Mouse (Mus musculus) hindlimb bud, embryonic 11.5 days (tissue): Measurements from ENCODE around the gene Postn.

Source experiments
- DNase-seq: peaks from one replicate; pipeline ENCODE4 v3.0.0-alpha.2; 2012; ENCODE audit warnings: low read depth, low spot score; ENCODE audit errors: extremely low spot score

The Postn gene

DNA sequence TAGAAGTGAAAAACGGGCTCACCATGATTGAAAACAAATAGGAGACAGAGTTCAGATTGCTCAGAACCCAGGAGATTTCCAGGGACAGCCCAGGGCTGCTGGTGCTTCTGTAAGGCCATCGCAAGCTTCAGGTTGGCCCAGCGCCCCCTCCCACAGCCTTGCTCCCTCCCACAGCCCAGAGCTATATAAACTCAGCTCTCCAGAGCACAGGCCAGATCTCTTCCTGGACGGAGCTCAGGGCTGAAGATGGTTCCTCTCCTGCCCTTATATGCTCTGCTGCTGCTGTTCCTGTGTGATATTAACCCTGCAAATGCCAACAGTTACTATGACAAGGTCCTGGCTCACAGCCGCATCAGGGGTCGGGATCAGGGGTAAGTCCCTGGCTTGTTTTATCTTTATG, at the start of gene Postn:
Gene Postn, plus strand, starts transcription at position 213 of the 400 bp plus-strand sequence.
- DNase-seq: no peak

DNA sequence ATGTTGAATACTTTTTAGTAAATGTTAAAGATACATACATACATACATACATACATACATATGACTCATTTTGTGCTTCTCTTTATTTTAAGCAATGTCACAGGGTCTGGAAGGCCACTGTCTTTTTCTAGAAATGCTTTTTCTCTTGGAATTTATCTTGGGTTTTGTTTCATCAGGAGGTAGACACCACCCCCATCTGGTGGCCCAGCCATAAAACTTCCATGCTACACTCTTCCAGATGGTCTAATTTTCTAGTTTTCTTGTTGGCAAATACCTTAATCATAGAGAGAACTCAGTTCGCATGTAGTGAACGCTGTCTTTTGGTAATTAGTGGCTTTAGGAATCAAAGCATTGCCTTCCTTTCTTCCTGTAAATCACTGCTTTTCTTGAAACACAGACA, 46.9 kb upstream of the Postn start:
- no peak for DNase-seq

DNA sequence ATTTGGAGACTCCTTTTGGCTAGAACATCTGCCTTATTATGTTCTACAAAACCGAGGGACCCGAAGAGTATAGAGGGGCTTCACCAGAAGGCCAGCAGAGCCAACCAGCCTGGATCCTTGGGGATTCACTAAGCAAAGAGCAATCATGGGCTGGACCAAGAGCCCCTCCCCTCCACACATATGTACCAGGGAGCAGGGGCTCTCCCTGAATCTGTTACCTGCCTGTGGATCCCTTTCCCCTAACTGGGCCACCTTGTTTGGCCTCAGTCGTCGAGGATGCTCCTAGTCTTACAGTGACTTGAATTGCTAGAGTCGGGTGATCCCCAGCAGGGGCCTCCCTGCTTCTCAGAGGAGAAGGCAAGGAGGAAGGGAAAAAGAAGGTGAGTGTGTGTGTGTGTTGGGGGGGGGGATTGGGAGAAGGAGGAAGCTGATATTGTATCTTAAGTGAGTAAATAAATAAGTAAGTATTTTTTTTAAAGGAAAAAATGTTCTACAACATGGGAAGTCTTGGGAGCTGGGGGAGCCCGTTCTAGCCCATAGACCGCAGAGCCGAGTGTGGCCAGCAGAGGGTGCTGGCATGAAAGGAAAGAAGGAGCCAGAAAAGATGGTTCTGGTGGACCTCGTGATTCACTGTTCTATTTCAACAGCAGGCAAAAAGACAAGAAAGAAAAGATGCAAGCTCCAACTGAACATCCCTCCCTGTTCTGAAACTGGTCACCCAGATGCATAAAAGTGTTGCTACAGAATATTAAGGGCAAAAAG, 7.8 kb upstream of the Postn start:
- DNase-seq: no peak

- no peak for DNase-seq
Observed at GRCm38 (mm10) chr3:54357561-54357960, 3.3 kb upstream of the Postn start.

GRCm38 (mm10) chr3:54358463-54359189, 2.3 kb upstream of the Postn start:
- DNase-seq: no peak

DNA sequence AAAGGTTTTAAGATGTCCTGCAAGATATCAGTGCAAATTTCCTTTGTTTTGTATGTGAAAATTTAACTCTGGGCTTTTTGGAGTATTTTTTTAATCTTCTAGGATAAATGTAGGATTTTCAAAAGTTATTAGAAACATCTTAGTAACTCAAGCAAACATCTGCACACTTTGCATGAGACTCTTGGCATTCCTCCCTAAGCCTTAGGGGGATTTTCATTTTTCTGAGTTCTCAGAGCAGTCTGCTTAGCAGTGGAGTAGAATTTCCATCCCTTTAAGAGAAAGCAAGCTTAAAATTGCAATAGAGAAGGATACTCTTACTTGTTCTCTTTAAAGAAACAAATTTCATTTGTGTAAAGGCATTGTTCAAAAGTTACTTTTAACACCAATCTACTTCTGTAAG, 747 bp downstream of the Postn start:
- DNase-seq: no peak

GRCm38 (mm10) chr3:54371015-54371414, 10.1 kb downstream of the Postn start:
- no peak for DNase-seq

GRCm38 (mm10) chr3:54372625-54373024, 11.7 kb downstream of the Postn start:
- no peak for DNase-seq

GRCm38 (mm10) chr3:54376014-54376413, 15.1 kb downstream of the Postn start:
- DNase-seq: no peak

GRCm38 (mm10) chr3:54377647-54378046, 16.7 kb downstream of the Postn start:
- DNase-seq: no peak

DNA sequence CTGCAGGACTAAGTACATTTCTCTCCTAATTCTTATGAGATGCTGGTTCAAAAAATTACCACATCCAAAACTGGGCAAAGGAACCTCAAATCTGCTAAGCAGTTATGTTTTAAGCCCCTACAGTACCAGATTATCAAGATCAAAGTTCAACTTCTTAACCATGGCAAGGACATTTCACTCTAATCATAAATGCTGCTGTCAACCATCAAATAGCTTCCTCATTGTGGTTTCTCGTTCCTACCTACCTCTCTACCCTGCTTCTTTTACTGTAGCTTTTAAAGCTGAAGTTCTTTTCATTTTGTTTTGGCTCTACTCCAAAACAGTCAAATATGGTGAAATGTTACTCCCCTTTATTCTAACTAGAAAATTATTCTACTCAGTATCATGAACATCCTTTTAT, 17.2 kb downstream of the Postn start:
- DNase-seq: no peak

GRCm38 (mm10) chr3:54379981-54380380, 19.1 kb downstream of the Postn start:
- no peak for DNase-seq

DNA sequence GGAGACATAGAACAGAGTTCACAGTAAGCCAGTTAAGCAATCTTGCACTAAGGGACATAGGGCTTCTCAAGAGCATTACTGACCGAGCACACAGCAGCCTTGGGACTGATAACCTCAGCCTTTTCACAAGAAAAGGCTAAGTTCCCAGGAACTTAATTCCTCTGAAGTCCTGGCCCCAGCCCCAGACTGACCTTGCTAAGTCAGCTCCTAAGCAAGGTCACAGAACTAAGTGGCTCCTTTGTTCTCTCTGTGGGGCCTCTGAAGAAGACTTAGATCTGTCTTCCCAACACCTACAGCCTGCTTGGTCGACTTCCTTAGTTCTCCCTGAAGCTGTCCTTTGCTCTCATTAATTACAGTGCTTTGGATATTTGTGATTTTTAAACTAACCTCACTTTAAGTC, 38.4 kb downstream of the Postn start:
- DNase-seq: no peak

DNA sequence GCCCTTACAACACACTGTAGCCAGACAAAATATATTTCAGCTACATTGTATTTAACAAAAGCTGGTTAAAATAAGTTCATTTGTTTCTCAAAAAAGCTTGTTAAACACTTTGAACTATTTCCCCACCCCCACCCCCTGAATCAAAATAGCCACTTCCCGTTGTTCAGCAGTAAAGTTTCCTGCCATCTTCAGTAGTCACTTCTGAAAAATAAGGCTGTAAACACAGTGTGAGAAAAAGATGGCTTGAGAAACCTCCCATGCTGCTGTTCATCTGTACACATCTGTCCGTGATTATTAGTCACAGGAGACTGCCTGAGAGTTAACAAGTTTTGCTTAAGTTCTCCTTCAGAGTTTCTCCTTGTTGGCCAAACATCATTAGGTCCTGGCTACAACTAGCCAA, 39.0 kb downstream of the Postn start:
- no peak for DNase-seq

DNA sequence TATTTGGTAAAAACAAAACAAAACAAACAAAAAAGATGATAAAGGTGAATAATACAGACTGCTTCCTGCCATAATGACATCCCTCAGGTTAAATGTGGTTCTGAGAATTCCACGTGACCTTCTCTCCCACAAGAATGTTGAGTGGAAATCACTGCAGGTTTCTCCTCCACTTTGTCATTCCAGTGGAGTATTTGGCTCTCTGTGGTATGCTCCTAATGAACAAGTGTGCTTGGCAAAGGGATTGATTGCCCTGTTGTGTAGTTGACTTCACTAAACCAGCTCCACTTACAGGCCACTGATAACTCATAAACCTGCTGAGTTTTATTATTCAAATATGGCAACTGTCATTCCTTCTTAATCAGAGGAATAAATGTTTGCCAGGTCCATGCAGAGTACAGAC, 39.7 kb downstream of the Postn start:
- DNase-seq: no peak

DNA sequence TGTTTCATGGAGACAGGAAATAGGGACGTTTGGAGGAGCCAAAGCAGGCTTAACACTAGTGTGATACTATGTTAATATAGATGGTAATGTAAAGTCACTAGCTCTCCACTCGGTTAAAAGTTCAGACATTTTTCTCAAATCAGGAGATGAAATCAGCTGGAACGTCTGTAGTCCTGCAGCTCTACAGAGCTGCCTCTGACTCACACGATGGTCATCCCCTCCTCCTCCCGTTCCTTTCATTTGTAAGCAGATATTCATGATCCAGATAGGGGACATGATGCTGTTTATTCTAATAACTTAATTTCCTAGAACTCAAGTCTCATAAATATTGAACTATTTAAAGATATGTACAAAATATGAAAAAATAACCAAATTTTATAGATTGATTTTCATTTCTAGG, 40.8 kb downstream of the Postn start:
- DNase-seq: no peak

DNA sequence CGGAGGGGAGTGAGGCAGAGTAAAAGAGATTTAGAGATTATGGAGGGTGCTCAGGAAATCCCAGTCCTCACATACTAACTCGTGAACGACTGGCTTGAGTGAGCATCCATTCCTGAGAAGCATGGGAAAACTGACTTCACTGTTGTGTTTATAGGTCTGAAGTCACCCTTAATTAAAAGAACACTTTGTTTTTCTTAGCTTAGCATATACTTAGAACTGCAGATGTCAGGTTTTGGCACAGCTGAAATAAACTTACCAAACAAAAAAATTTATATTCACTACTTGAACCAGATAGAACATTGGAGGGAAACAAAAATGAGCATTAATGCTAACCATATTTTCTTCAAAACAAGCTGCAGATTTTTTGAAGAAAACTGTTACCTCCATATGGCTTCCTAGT, 42.9 kb downstream of the Postn start:
- no peak for DNase-seq

- no peak for DNase-seq
Observed at GRCm38 (mm10) chr3:54406567-54406966, 45.7 kb downstream of the Postn start.

DNA sequence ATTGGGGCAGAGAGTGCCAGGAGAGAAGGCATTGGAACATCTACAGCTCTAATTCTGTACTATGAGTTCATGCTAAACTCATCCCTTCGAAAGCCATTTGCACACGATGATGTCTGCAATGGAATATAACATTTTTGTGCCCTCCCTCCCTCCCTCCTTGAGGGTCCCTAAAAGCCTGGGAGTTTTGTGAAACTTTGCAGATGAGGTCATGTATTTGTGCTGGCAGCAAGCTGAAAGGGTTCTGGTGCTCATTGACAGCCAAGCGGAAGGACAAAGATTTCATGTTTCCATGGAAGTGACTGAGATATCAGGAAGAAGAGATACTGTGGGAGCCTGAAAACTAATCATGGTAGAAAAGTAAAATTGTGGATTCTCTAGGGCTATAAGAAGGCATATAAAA, 50.1 kb downstream of the Postn start:
- no peak for DNase-seq

DNA sequence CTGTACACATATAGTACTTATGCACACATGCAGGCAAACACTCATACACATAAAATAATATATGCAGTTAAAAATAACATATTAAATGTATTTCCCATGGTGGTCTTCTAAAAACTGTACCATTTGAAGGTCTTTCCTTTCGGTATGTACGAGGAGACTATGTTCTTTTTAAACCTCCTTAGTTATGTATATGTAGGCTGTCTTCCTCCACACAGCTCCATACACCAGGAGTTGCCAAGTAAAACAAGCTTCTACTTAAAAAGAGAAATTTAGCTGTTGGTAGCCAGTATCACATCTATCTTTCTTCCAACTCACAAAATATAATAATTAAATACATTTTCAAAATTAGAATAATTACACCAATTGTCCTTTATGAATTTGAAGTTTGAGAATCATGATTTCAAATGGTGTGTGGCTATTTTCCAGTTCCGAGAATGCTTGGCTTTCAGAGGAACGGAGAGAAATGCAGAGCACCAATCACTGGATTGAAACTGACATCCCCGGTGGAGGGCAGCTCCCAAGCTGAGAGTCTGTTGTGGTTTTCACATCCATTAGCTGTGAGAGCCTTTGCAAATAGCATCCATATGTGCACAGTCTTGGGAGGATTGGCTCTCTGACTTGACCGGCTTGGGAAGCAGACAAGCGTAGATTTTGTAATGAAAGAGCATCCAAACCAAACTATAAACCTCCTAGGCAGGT, 52.1 kb downstream of the Postn start:
- DNase-seq: no peak

GRCm38 (mm10) chr3:54413584-54413897, 52.6 kb downstream of the Postn start:
- no peak for DNase-seq

DNA sequence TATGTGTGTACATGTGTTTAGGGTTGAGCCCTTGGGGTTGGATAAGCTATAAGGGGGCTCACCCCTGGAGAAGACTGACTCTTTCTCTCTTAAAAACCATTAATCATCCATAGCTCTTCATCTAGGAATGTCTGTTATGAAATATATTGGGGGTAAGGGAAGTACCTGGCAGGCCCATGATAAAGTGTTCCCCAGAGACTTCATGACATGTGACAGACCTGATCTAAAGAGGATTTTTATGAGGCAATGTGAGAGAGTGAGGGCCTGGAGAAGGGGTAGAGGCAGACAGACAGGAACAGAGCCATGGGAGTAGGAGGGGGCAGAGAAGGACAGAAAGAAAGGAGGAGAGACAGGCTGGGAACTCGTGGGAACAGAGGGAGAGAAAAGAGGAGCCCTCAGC, 53.5 kb downstream of the Postn start:
- no peak for DNase-seq
